Mouse (Mus musculus) lung, postnatal 4 days (tissue): ENCODE measurements around the gene Itih3.

Experiments
- DNase-seq, 2 experiments: peaks; one replicate each; pipeline ENCODE4 v3.0.0; 2021

The Itih3 gene

GRCm38 (mm10) chr14:30923375-30924105, at the start of gene Itih3:
Itih3 (minus strand) TSS chr14:30923760.
- DNase-seq, result peak in 1 of 2 experiments; percentile 31

- DNase-seq, result no peak
These were observed 36.8 kb upstream of the Itih3 start for GRCm38 (mm10) chr14:30960366-30960765.

- DNase-seq, result no peak
These were observed 35.5 kb upstream of the Itih3 start for GRCm38 (mm10) chr14:30959031-30959430.

- no peak for DNase-seq
These were observed 35.0 kb upstream of the Itih3 start for GRCm38 (mm10) chr14:30958517-30958916.

GRCm38 (mm10) chr14:30951154-30951825, 27.7 kb upstream of the Itih3 start, which contains the start of gene Nek4:
Nek4 (plus strand) TSS chr14:30951377.
- peak; percentile 97 to 98 for DNase-seq

- DNase-seq, result no peak
These were observed 26.4 kb upstream of the Itih3 start for GRCm38 (mm10) chr14:30949986-30950385.

GRCm38 (mm10) chr14:30944745-30945144, 21.2 kb upstream of the Itih3 start:
- DNase-seq, result no peak

GRCm38 (mm10) chr14:30943860-30944674, 20.5 kb upstream of the Itih3 start:
- DNase-seq, result peak; percentile 84 to 87

- no peak for DNase-seq
These were observed 19.5 kb upstream of the Itih3 start, which contains the start of gene Itih1 for GRCm38 (mm10) chr14:30943038-30943437. Itih1 (minus strand) TSS chr14:30943289.

GRCm38 (mm10) chr14:30942254-30942653, 18.7 kb upstream of the Itih3 start:
- DNase-seq, result peak in 1 of 2 experiments; percentile 25

- DNase-seq, result no peak
These were observed 9.8 kb upstream of the Itih3 start for GRCm38 (mm10) chr14:30933351-30933750.

- no peak for DNase-seq
These were observed 6.8 kb upstream of the Itih3 start for GRCm38 (mm10) chr14:30930386-30930785.

- no peak for DNase-seq
These were observed 1.9 kb upstream of the Itih3 start for GRCm38 (mm10) chr14:30925492-30925891.

GRCm38 (mm10) chr14:30922053-30922670, 1.4 kb downstream of the Itih3 start:
- no peak for DNase-seq

GRCm38 (mm10) chr14:30916516-30916915, 7.0 kb downstream of the Itih3 start:
- no peak for DNase-seq

- DNase-seq, result peak in 1 of 2 experiments; percentile 50
These were observed 10.2 kb downstream of the Itih3 start for GRCm38 (mm10) chr14:30913404-30913803.

- no peak for DNase-seq
These were observed 10.9 kb downstream of the Itih3 start for GRCm38 (mm10) chr14:30912641-30913040.

GRCm38 (mm10) chr14:30911141-30911540, 12.4 kb downstream of the Itih3 start:
- no peak for DNase-seq

GRCm38 (mm10) chr14:30907814-30908265, 15.7 kb downstream of the Itih3 start:
- DNase-seq, result peak; percentile 73 to 79

- peak in 1 of 2 experiments; percentile 67 for DNase-seq
These were observed 17.6 kb downstream of the Itih3 start for GRCm38 (mm10) chr14:30906001-30906400.

- peak in 1 of 2 experiments; percentile 55 for DNase-seq
These were observed 19.3 kb downstream of the Itih3 start for GRCm38 (mm10) chr14:30904307-30904706.

GRCm38 (mm10) chr14:30903036-30903435, 20.5 kb downstream of the Itih3 start:
- no peak for DNase-seq

- no peak for DNase-seq
These were observed 20.9 kb downstream of the Itih3 start for GRCm38 (mm10) chr14:30902628-30903027.
